Mouse (Mus musculus): ENCODE results near the gene Sobp. TPM values are rescaled to one million over a fixed set of nuclear protein-coding genes. Genes with fewer than 3 reads are reported as not detected.
A peak's percentile ranks its signal among the peaks of the same experiment; 100 is the strongest.

The Sobp gene
- polyA plus RNA-seq, 1 experiment from 2014 or later: 10.0 TPM

DNA sequence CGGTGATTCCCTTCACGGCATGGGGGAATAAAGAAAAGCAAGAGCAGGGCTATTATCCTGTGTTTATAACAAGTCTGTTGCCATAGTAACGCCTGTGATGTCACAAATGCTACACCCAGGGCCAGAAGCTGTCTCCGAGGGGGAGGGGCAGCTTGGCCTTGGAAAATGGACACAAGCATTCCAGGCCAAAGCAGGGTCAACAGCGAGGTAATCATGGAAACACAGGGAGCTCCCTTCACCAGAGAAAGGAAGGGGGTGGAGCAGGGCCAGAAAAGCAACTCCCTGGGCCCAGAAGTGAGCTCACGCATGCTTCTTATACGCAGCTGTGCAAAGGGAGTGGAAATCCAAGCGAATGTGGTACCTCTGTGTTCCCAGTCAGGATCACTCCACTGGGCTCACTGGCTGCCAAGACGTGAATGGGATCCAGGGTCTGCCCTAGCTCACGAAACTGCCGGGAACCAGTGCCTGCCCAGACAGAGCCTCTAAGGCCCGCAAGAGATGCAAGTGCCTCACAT is 19.2 kb downstream of the Sobp start:
- Histone ChIP-seq H3K4me2 (peak overlapping the region; percentile 41), H3K27ac (replicated peaks) (peak overlapping the region; percentile 70), H3K9me3 (replicated peaks) (no peaks in the 10 kb centered on the region), H3K27me3 (replicated peaks) (no peaks in the 10 kb centered on the region), H3K4me1 (peaks cover 24% of the 10 kb centered on the region), H3K4me3 (replicated peaks) (no peak overlapping the region), H3K9ac (replicated peaks) (no peak overlapping the region), H3K36me3 (0 out of 2 replicates have a peak, but pooled peaks cover 3% of the 10 kb centered on the region)
- 4% methylated on average over 12 of the region's 12 CpGs for WGBS
- peak; percentile 80 for ATAC-seq (ENCODE audit: low FRiP score)

DNA sequence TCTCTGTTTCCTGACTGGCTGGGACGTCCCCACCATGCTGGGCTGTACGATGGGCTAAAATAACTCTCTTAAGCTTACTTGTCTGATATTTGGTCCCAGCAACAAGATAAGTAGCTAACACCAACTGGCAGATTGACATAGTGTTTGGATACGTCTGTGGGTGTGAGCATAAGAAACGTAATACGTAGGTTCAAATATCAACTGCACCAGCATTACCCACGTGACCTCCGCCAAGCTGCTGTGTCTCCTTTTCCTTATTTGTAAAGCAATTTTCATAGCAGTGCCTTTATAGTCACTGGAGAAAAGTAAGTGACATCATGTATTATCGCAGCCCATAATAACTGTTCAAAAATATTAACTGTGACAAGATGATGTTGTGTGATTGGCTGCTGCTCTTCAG is 21.7 kb downstream of the Sobp start:
- 0 out of 2 replicates have a peak, but pooled peaks cover 3% of the 10 kb centered on the region for H3K36me3 ChIP-seq
- H3K9me3 ChIP-seq (replicated peaks): no peaks in the 10 kb centered on the region
- 88% methylated on average over 8 of the region's 8 CpGs for WGBS
- H3K27me3 ChIP-seq (replicated peaks): no peaks in the 10 kb centered on the region
- H3K27ac ChIP-seq (replicated peaks): no peak overlapping the region
- H3K4me2 ChIP-seq: no peak overlapping the region
- ATAC-seq (ENCODE audit: low FRiP score): no peak
- H3K4me3 ChIP-seq (replicated peaks): no peak overlapping the region
- no peak overlapping the region for H3K9ac ChIP-seq (replicated peaks)
- peaks cover 24% of the 10 kb centered on the region for H3K4me1 ChIP-seq

DNA sequence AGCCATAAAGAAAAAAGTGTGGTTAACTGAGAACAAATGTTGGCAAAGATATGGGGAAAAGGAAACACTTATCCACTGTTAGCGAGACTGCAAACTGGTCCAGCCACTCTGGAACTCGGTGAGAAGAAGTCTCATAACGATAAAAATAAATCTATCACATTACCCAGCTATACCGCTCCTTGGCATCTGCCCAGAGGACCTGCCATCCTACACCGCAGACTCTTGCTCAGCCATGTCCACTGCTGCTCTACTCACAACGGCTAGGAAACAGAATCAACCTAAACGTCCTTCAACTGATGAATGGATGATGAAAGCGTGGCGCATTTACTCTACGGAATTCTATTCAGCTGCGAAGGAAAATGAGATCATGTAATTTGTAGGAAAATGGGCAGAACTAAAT is 25.9 kb downstream of the Sobp start:
- ATAC-seq (ENCODE audit: low FRiP score): no peak
- H3K27me3 ChIP-seq (replicated peaks): no peaks in the 10 kb centered on the region
- H3K9ac ChIP-seq (replicated peaks): no peak overlapping the region
- H3K4me3 ChIP-seq (replicated peaks): no peak overlapping the region
- H3K9me3 ChIP-seq (replicated peaks): no peaks in the 10 kb centered on the region
- 78% methylated on average over 11 of the region's 11 CpGs for WGBS
- H3K4me2 ChIP-seq: no peak overlapping the region
- H3K36me3 ChIP-seq: 0 out of 2 replicates have a peak, but pooled peaks cover 3% of the 10 kb centered on the region
- H3K4me1 ChIP-seq: peaks cover 1% of the 10 kb centered on the region; the same call in 1 of the 2 replicates
- H3K27ac ChIP-seq (replicated peaks): no peak overlapping the region

DNA sequence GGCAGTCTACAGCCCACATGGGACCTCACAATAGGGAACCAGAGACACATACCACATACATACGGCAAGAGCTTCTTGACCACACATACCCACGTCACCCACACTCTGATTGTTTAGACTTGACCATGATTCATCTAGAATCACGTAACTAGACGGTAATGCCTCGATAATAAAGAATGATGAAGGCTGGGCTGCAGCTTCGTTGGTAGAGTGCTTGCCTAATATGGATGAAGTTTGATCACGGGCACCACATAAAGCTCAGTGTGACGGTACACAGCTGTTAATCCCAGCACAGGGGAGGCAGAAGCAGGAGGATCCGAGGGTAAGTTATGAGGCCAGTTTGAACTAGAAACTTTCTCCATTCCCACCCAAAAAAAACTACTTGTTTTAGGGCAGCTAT is 31.2 kb downstream of the Sobp start:
- Histone ChIP-seq H3K9me3 (replicated peaks) (no peaks in the 10 kb centered on the region), H3K27me3 (replicated peaks) (no peaks in the 10 kb centered on the region), H3K4me3 (replicated peaks) (no peak overlapping the region), H3K4me2 (no peak overlapping the region), H3K4me1 (no peaks in the 10 kb centered on the region), H3K36me3 (no peaks in the 10 kb centered on the region), H3K27ac (replicated peaks) (no peak overlapping the region), H3K9ac (replicated peaks) (no peak overlapping the region)
- WGBS: 86% methylated on average over 9 of the region's 9 CpGs
- ATAC-seq (ENCODE audit: low FRiP score): no peak

DNA sequence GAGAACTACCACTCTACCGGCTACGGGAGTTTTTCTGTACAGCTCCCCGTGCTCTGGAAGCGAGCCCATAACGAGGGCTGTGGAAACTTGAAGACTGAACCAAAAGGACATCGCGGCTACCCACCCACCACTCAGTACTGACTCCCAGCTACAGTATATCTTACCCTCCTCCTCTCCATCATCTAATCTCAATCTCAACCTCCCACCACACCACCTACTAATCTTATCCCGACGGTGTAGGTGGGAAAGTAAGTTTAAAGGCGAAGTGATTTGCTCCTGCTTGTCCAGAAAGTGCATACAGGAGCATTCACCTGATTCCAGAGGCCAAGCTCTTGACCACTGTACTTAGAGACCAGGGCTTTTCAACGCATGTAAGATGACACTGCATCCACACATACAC is 40.3 kb downstream of the Sobp start:
- no peaks in the 10 kb centered on the region for H3K9me3 ChIP-seq (replicated peaks)
- no peak for ATAC-seq (ENCODE audit: low FRiP score)
- no peaks in the 10 kb centered on the region for H3K27me3 ChIP-seq (replicated peaks)
- H3K4me1 ChIP-seq: 0 out of 2 replicates have a peak, but pooled peaks cover under 1% of the 10 kb centered on the region
- H3K4me3 ChIP-seq (replicated peaks): no peak overlapping the region
- H3K9ac ChIP-seq (replicated peaks): no peak overlapping the region
- no peaks in the 10 kb centered on the region for H3K36me3 ChIP-seq
- no peak overlapping the region for H3K27ac ChIP-seq (replicated peaks)
- no peak overlapping the region for H3K4me2 ChIP-seq
- WGBS: 89% methylated on average over 11 of the region's 11 CpGs

DNA sequence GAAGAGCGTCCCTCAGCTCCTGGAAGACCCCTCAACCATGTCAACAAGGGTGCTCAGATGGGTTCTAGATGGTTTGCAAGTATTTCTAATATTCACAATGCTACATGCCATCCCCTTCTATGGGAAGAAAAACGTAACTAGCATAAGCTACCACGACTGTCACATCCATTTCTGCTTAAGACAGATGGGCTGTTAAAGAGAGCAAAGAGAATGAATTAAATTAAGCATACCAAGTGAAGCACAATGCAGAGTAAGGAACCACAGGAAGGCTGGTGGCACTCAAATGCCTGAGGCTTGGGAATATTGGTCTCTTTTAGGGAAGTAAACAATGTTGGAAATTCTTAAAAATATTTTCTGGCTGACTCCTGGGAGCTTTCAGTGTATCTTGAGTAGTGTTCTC is 45.6 kb downstream of the Sobp start:
- H3K9me3 ChIP-seq (replicated peaks): no peaks in the 10 kb centered on the region
- H3K36me3 ChIP-seq: 0 out of 2 replicates have a peak, but pooled peaks cover 7% of the 10 kb centered on the region
- WGBS: 29% methylated on average over 3 of the region's 3 CpGs
- H3K4me2 ChIP-seq: no peak overlapping the region
- no peak for ATAC-seq (ENCODE audit: low FRiP score)
- H3K27me3 ChIP-seq (replicated peaks): no peaks in the 10 kb centered on the region
- no peak overlapping the region for H3K9ac ChIP-seq (replicated peaks)
- peaks cover 8% of the 10 kb centered on the region; the same call in 1 of the 2 replicates for H3K4me1 ChIP-seq
- H3K27ac ChIP-seq (replicated peaks): no peak overlapping the region
- H3K4me3 ChIP-seq (replicated peaks): no peak overlapping the region

DNA sequence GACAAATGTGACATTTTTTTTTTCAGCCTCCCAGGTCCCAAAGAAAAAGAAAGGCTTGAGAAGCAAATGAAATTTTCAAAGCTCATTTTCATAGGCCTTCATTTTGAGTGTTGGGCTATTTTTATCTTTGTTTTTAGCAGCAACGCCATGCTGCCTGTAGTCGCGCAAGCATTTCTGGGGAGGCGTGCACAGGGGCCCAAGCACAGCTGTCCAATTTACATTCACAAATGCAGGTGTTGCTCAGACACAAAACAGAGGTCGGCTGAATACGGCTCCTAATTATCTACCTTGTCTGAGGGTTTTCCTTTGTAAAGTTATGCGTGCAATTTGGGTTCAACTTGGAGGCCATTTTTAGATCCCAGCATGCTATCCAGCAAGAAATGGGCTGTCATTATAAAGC is 49.8 kb downstream of the Sobp start:
- no peak for ATAC-seq (ENCODE audit: low FRiP score)
- 60% methylated on average over 7 of the region's 7 CpGs for WGBS

DNA sequence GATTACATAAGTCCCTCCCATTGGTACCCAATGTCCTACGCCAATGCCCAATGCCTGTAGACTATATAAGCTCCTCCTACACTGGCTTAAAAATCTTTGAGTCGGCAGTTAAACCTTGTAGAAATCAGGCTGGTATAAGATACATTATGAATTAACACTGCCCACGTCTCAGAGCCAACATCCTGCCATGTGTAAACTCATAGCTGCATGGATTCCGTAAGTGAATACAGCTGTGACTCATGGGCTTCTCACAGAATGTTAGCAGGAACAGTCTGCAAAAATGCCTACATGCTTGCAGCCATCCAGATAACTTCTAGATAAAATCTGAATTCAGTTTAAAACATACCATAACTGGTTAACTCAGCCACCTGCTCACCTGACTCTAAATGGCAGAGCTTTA is 50.2 kb downstream of the Sobp start:
- Histone ChIP-seq H3K27me3 (replicated peaks) (no peaks in the 10 kb centered on the region), H3K27ac (replicated peaks) (no peak overlapping the region), H3K9ac (replicated peaks) (no peak overlapping the region), H3K4me1 (peaks cover 13% of the 10 kb centered on the region; the same call in 1 of the 2 replicates), H3K4me2 (no peak overlapping the region), H3K9me3 (replicated peaks) (no peaks in the 10 kb centered on the region), H3K36me3 (0 out of 2 replicates have a peak, but pooled peaks cover 7% of the 10 kb centered on the region), H3K4me3 (replicated peaks) (no peak overlapping the region)
- ATAC-seq (ENCODE audit: low FRiP score): no peak
- 90% methylated on average over 4 of the region's 4 CpGs for WGBS

More for the DNA sequence above, 49.8 kb downstream of the Sobp start:
- H3K9me3 ChIP-seq (replicated peaks): no peaks in the 10 kb centered on the region
- H3K4me2 ChIP-seq: no peak overlapping the region
- H3K4me1 ChIP-seq: peaks cover 13% of the 10 kb centered on the region; the same call in 1 of the 2 replicates
- H3K4me3 ChIP-seq (replicated peaks): no peak overlapping the region
- no peak overlapping the region for H3K9ac ChIP-seq (replicated peaks)
- H3K27me3 ChIP-seq (replicated peaks): no peaks in the 10 kb centered on the region
- H3K36me3 ChIP-seq: 0 out of 2 replicates have a peak, but pooled peaks cover 7% of the 10 kb centered on the region
- no peak overlapping the region for H3K27ac ChIP-seq (replicated peaks)

- Histone ChIP-seq H3K27me3 (replicated peaks) (no peaks in the 10 kb centered on the region), H3K9ac (replicated peaks) (no peak overlapping the region), H3K36me3 (0 out of 2 replicates have a peak, but pooled peaks cover 7% of the 10 kb centered on the region), H3K4me2 (no peak overlapping the region), H3K9me3 (replicated peaks) (no peaks in the 10 kb centered on the region), H3K4me1 (peaks cover 6% of the 10 kb centered on the region; the same call in 1 of the 2 replicates), H3K27ac (replicated peaks) (no peak overlapping the region), H3K4me3 (replicated peaks) (no peak overlapping the region)
- 75% methylated on average over 6 of the region's 6 CpGs for WGBS
- ATAC-seq (ENCODE audit: low FRiP score): no peak
These were observed 50.9 kb downstream of the Sobp start for GRCm38 (mm10) chr10:43123422-43123821.

GRCm38 (mm10) chr10:43120688-43121450 is 53.5 kb downstream of the Sobp start:
- H3K9ac ChIP-seq (replicated peaks): no peak overlapping the region
- no peak for ATAC-seq (ENCODE audit: low FRiP score)
- H3K9me3 ChIP-seq (replicated peaks): no peaks in the 10 kb centered on the region
- H3K36me3 ChIP-seq: no peaks in the 10 kb centered on the region
- 0 out of 2 replicates have a peak, but pooled peaks cover 4% of the 10 kb centered on the region for H3K4me1 ChIP-seq
- 43% methylated on average over 8 of the region's 8 CpGs for WGBS
- no peak overlapping the region for H3K4me3 ChIP-seq (replicated peaks)
- H3K4me2 ChIP-seq: no peak overlapping the region
- H3K27me3 ChIP-seq (replicated peaks): no peaks in the 10 kb centered on the region
- H3K27ac ChIP-seq (replicated peaks): no peak overlapping the region

DNA sequence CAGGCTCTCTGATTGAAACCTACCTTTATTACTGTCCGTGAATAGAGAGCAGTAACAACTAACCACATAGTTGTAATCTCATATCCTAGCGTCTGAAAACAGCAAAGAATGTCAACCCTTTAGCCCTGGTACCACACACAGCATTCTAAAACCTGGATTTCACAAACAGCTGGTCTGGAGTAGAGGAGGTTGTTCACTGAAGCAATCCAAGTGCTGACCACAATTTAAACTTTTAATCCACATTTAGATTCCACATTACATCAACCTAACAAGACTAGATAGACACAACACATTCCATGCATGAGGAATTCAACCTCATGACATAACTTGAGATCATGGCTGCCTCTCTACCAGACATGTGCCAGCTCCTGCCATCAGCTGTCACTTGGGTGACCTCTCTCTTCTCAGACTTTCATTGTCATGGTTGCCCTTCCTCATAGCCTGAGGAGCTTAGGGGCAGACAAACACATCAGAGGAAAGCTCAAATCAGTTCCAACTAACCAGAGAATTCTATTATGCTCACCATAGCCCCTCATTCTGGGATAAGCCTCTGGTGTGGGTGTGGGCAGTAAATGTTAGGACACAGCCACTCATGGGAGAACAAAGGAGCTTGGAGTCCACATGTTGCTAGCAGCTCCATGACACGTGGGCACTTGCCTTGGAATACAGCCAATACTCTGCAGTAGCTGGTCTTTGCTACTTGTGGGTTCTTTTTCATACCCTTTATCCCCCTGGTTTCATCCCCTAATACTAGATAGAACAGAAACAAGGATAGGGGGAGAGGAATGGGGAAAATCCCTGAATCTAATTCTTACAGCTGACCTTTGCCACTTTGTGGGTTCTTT is 58.0 kb downstream of the Sobp start:
- 70% methylated on average over 3 of the region's 3 CpGs for WGBS
- no peak for ATAC-seq (ENCODE audit: low FRiP score)
- Histone ChIP-seq H3K4me1 (peaks cover 20% of the 10 kb centered on the region), H3K4me3 (replicated peaks) (no peak overlapping the region), H3K27me3 (replicated peaks) (no peaks in the 10 kb centered on the region), H3K9ac (replicated peaks) (no peak overlapping the region), H3K36me3 (no peaks in the 10 kb centered on the region), H3K9me3 (replicated peaks) (no peaks in the 10 kb centered on the region), H3K4me2 (no peak overlapping the region), H3K27ac (replicated peaks) (no peak overlapping the region)
